In the genomic region with DNA sequence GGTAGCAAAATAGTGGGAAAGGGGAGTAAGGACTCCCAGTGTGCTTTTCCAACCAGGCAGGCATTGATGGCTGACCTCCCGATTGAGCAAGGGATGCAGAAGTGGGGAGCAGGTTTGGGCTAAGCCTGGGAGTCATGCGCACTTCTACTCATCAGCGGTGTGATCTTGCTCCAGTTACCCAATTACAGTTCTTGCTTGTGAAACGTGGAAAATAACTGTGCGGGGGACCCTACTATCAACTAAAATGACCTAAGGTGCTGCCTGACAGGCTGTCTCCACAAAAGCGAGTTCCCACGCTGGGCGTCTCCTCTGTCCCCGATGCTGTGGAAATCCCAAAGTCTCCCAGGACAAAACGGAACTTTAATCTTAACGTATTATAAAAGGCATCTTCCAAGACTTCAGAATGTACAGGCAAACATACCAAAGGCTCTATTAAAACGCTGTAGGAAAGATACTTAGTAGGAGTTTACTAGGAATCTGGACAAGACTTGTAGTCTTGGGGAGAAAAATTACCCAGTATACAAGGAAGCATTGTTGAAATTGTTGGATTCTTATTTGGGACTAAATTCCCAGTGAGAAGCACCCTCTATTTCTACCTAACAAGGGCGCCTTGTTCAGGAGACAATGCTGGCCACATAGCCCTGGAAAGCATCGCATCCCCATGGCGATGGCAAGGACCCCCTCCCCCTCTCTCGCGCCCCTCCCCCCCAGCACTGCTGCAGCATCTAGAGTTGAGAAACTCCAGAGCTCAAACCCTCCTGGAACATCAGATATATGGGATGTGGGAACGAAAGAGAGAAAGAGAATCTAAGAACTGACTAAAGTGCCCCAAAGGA, we compare ENCODE assay signal across 9 mouse cellular contexts.
DNase-seq lines count a peak whose midpoint lies in the region; ATAC-seq and TF ChIP-seq lines count a peak whose summit lies in the region.
"Had no signal": no experiment of that assay in that cellular context is flagged by ENCODE, and none has a peak within 500 bp of the region (broad histone marks: within the 10 kb centered on the region; RNA-seq: fewer than 3 reads in every experiment).

No protein-coding gene starts in this region.

- H3K4me1 ChIP-seq in heart, adult 2 months (ENCODE audit: control insufficient read depth, insufficient read depth, low read length), result peaks cover 4% of the 10 kb centered on the region
- peaks cover 21% of the 10 kb centered on the region for H3K4me1 ChIP-seq in hindbrain, embryonic 10.5 days (replicated peaks)
- H3K4me1 ChIP-seq in midbrain, embryonic 13.5 days (replicated peaks), result peaks cover 14% of the 10 kb centered on the region

- no peaks in the 10 kb centered on the region for H3K27me3 ChIP-seq in heart, adult 2 months (ENCODE audit: control insufficient read depth, insufficient read depth, low read length)
- H3K27me3 ChIP-seq in hindbrain, embryonic 10.5 days (ENCODE audit: insufficient read depth, poor library complexity, severe bottlenecking), result no peaks in the 10 kb centered on the region
- 0 out of 2 replicates have a peak, but pooled peaks cover 4% of the 10 kb centered on the region for H3K27me3 ChIP-seq in midbrain, embryonic 13.5 days

- H3K9ac ChIP-seq in heart, adult 2 months (ENCODE audit: low read depth, low read length), result no peak overlapping the region
- H3K9ac ChIP-seq in midbrain, embryonic 13.5 days (replicated peaks), result 0 out of 2 replicates have a peak overlapping the region, but pooled peaks have one; percentile 23

- peak overlapping the region; percentile 30 for H3K4me3 ChIP-seq in heart, adult 2 months
- peak overlapping the region; percentile 49 for H3K4me3 ChIP-seq in hindbrain, embryonic 10.5 days
- H3K4me3 ChIP-seq in midbrain, embryonic 13.5 days (replicated peaks), result peak overlapping the region; percentile 37

- no peaks in the 10 kb centered on the region for H3K9me3 ChIP-seq in hindbrain, embryonic 10.5 days
- no peaks in the 10 kb centered on the region for H3K9me3 ChIP-seq in midbrain, embryonic 13.5 days

- TF ChIP-seq EP300 in heart, adult 2 months (IDR thresholded peaks at IDR 0.05; ENCODE audit: insufficient read depth, low read depth, low read length), result no peak

- H3K36me3 ChIP-seq in heart, adult 2 months (ENCODE audit: control insufficient read depth, insufficient read depth, low read length), result no peaks in the 10 kb centered on the region
- no peaks in the 10 kb centered on the region for H3K36me3 ChIP-seq in hindbrain, embryonic 10.5 days
- no peaks in the 10 kb centered on the region for H3K36me3 ChIP-seq in midbrain, embryonic 13.5 days

- intact Hi-C loops in heart, adult 2 months (cut with DNase I), result loop anchor here (2.0 kb wide), 1 partner anchor 20 kb away; no protein-coding TSS in a partner anchor
- intact Hi-C loops in left cerebral cortex, postnatal 4 days (cut with DNase I), result loop anchor here (10.0 kb wide), 1 partner anchor 384 kb away; a partner anchor contains a TSS

- no peaks in the 10 kb centered on the region for H3K79me2 ChIP-seq in heart, adult 2 months (replicated peaks; ENCODE audit: control insufficient read depth, insufficient read depth, low read length)

- H3K4me2 ChIP-seq in midbrain, embryonic 13.5 days (replicated peaks), result peak overlapping the region; percentile 62

- ATAC-seq in midbrain, embryonic 13.5 days, result peak; percentile 93
- ATAC-seq: Patski had no signal

- WGBS in heart, adult 2 months, result 19% methylated on average over 18 of the region's 18 CpGs
- WGBS in hindbrain, embryonic 10.5 days, result 10% methylated on average over 18 of the region's 18 CpGs
- 6% methylated on average over 18 of the region's 18 CpGs for WGBS in midbrain, embryonic 13.5 days

- peak; percentile 26 to 39 for DNase-seq in heart, adult 2 months
- no peak for DNase-seq in heart, adult 8-10 months (ENCODE audit: low spot score)
- DNase-seq in embryo, embryonic 9.5 days (ENCODE audit: extremely low spot score), result peak; percentile 74
- peak; percentile 78 for DNase-seq in hindbrain, embryonic 10.5 days (ENCODE audit: low spot score)
- DNase-seq in left cerebral cortex, postnatal 4 days, result peak; percentile 66
- peak; percentile 11 for DNase-seq in yolk sac, embryonic 10.5 days (ENCODE audit: low spot score)
- no peak for DNase-seq in urinary bladder, postnatal 25 days (ENCODE audit: low spot score)

- TF ChIP-seq POLR2A in heart, adult 2 months (IDR thresholded peaks at IDR 0.05; ENCODE audit: insufficient read depth, low read depth, low read length), result no peak

- TF ChIP-seq CTCF in heart, adult 2 months (IDR thresholded peaks at IDR 0.05), result no peak

- H3K27ac ChIP-seq in heart, adult 2 months, result peak overlapping the region; percentile 80
- H3K27ac ChIP-seq in hindbrain, embryonic 10.5 days, result peak overlapping the region; percentile 86
- H3K27ac ChIP-seq in midbrain, embryonic 13.5 days, result peak overlapping the region; percentile 70

Comparison
In these comparisons a context has a peak if more than half of its experiments do, and no peak if none do; other contexts are left out.
1. DNase-seq: peak in heart, adult 2 months (2 of 2), embryo, embryonic 9.5 days (single experiment), hindbrain, embryonic 10.5 days (single experiment), left cerebral cortex, postnatal 4 days (single experiment) and yolk sac, embryonic 10.5 days (single experiment); none in heart, adult 8-10 months (single experiment) and urinary bladder, postnatal 25 days (single experiment).
2. Peak in every context shown above with its lines, with median percentiles within 50 percentile points of each other: H3K27ac ChIP-seq and H3K4me3 ChIP-seq.